Mouse (Mus musculus) CH12.LX (cell line): ENCODE measurements around the gene Mgat3. TPM values are rescaled to one million over a fixed set of nuclear protein-coding genes. Genes with fewer than 3 reads are reported as not detected.
A peak's percentile ranks its signal among the peaks of the same experiment; 100 is the strongest.

Source experiments
- DNase-seq: peaks from one replicate; pipeline ENCODE4 v3.0.0-alpha.2; 2013; ENCODE audit errors: extremely low read depth
- H3K27ac ChIP-seq: 2 replicates; pipeline ENCODE4 v1.5.1; 2012; ENCODE audit warnings: low read depth, mild to moderate bottlenecking, control low read depth, moderate library complexity; ENCODE audit not compliant: insufficient read depth
- H3K27me3 ChIP-seq: replicated peaks from 2 replicates; pipeline ENCODE3; 2012; ENCODE audit warnings: inconsistent platforms
- H3K36me3 ChIP-seq, 2 experiments: replicated peaks in 1 of 2; 2 replicates each; pipeline versions ENCODE3 to v1.6.1; 2012; ENCODE audit warnings: inconsistent platforms in 1 of 2, low read length in 1 of 2, mild to moderate bottlenecking in 1 of 2, mixed read lengths in 1 of 2, moderate library complexity in 1 of 2; ENCODE audit not compliant: control insufficient read depth in 1 of 2, insufficient read depth in 1 of 2
- H3K4me1 ChIP-seq, 2 experiments: 2 replicates each; pipeline ENCODE4 v1.6.1; 2012; ENCODE audit warnings: inconsistent platforms in 1 of 2, moderate library complexity in 1 of 2; ENCODE audit not compliant: insufficient read depth in 2 of 2, control insufficient read depth in 1 of 2
- H3K4me2 ChIP-seq: 2 replicates; pipeline ENCODE4 v1.6.1; 2012; ENCODE audit warnings: low read depth, mild to moderate bottlenecking, control low read depth; ENCODE audit not compliant: poor library complexity, insufficient read depth, severe bottlenecking
- H3K4me3 ChIP-seq, 3 experiments: fragments of 150-350 bp in 1 of 3; sonication (generic) in 1 of 3; replicated peaks in 1 of 3; 2 replicates each; pipeline versions ENCODE3 to v1.5.1; 2011 to 2012; ENCODE audit warnings: low read depth in 2 of 3, low read length in 2 of 3, mild to moderate bottlenecking in 2 of 3, moderate library complexity in 2 of 3, control low read depth in 1 of 3, improper control_type of control experiment in 1 of 3, inconsistent platforms in 1 of 3, mixed read lengths in 1 of 3; ENCODE audit not compliant: poor library complexity in 1 of 3
- H3K79me2 ChIP-seq: replicated peaks from 2 replicates; pipeline ENCODE4 v1.6.1; 2012; ENCODE audit warnings: mild to moderate bottlenecking, moderate library complexity; ENCODE audit not compliant: control insufficient read depth, poor library complexity, insufficient read depth, severe bottlenecking; ENCODE audit errors: extremely low read depth
- H3K9ac ChIP-seq: 2 replicates; pipeline ENCODE4 v1.6.1; 2012; ENCODE audit warnings: low read depth, mild to moderate bottlenecking, control low read depth, moderate library complexity; ENCODE audit not compliant: insufficient read depth
- H3K9me3 ChIP-seq: replicated peaks from 2 replicates; pipeline ENCODE3; 2012; ENCODE audit warnings: low read length, inconsistent platforms, mixed read lengths
- E2F4 ChIP-seq: IDR thresholded peaks from 2 replicates; pipeline ENCODE4 v1.6.1; 2011; ENCODE audit warnings: low read depth, low read length, improper control_type of control experiment; ENCODE audit not compliant: insufficient replicate concordance
- EP300 ChIP-seq: IDR thresholded peaks from 2 replicates; pipeline ENCODE4 v1.6.1; 2011; ENCODE audit warnings: low read length, improper control_type of control experiment
- ETS1 ChIP-seq: conservative IDR thresholded peaks from 2 replicates; pipeline ENCODE4 v1.6.1; 2012; ENCODE audit warnings: low read depth, mild to moderate bottlenecking, inconsistent platforms, low read length, improper control_type of control experiment, moderate library complexity
- GABPA ChIP-seq: IDR thresholded peaks from 2 replicates; pipeline ENCODE4 v1.6.1; 2012; ENCODE audit warnings: low read depth, low read length, improper control_type of control experiment, inconsistent platforms; ENCODE audit not compliant: insufficient replicate concordance
- HCFC1 ChIP-seq: IDR thresholded peaks from 2 replicates; pipeline ENCODE4 v1.6.1; 2012; ENCODE audit warnings: low read depth, mild to moderate bottlenecking, inconsistent platforms, low read length, improper control_type of control experiment
- MAFK ChIP-seq: IDR thresholded peaks from 2 replicates; pipeline ENCODE4 v1.6.1; 2011; ENCODE audit warnings: low read length, improper control_type of control experiment; ENCODE audit not compliant: insufficient replicate concordance
- MXI1 ChIP-seq: IDR thresholded peaks from 2 replicates; pipeline ENCODE4 v1.6.1; 2011; ENCODE audit warnings: mild to moderate bottlenecking, low read depth, low read length, improper control_type of control experiment
- MYC ChIP-seq: IDR thresholded peaks from 2 replicates; pipeline ENCODE4 v1.6.1; 2011; ENCODE audit warnings: low read depth, mild to moderate bottlenecking, improper control_type of control experiment, low read length
- NELFE ChIP-seq: IDR thresholded peaks from 2 replicates; pipeline ENCODE4 v1.6.1; 2011; ENCODE audit warnings: low read depth, low read length, improper control_type of control experiment
- RCOR1 ChIP-seq: conservative IDR thresholded peaks from 2 replicates; pipeline ENCODE4 v1.6.1; 2012; ENCODE audit warnings: low read depth, mild to moderate bottlenecking, inconsistent platforms, low read length, improper control_type of control experiment
- SIN3A ChIP-seq: IDR thresholded peaks from 2 replicates; pipeline ENCODE4 v1.6.1; 2012; ENCODE audit warnings: low read length, improper control_type of control experiment, inconsistent platforms
- SMC3 ChIP-seq: IDR thresholded peaks from 2 replicates; pipeline ENCODE4 v1.6.1; 2011; ENCODE audit warnings: low read depth, low read length, improper control_type of control experiment
- UBTF ChIP-seq: IDR thresholded peaks from 2 replicates; pipeline ENCODE4 v1.6.1; 2012; ENCODE audit warnings: low read depth, mild to moderate bottlenecking, inconsistent platforms, low read length, improper control_type of control experiment, moderate library complexity
- USF1 ChIP-seq: IDR thresholded peaks from 2 replicates; pipeline ENCODE4 v1.6.1; 2014; ENCODE audit warnings: low read depth, mild to moderate bottlenecking, inconsistent platforms, low read length, improper control_type of control experiment
- ZKSCAN1 ChIP-seq: IDR thresholded peaks from 2 replicates; pipeline ENCODE4 v1.6.1; 2012; ENCODE audit warnings: low read depth, inconsistent platforms, low read length, improper control_type of control experiment, borderline replicate concordance
- ZNF384 ChIP-seq: IDR thresholded peaks from 2 replicates; pipeline ENCODE4 v1.6.1; 2012; ENCODE audit warnings: low read depth, low read length, improper control_type of control experiment, inconsistent platforms
- dilution Hi-C: fragments of 300-500 bp; cut with MboI; formaldehyde crosslinking; loops from 2 replicates; pipeline ENCODE4 v1.14.3; 2020; ENCODE audit warnings: low sequenced_read_pairs; ENCODE audit not compliant: extremely low pct_unique_long_range_greater_than_20kb, extremely low pct_ligation_motif_present
- in situ Hi-C: fragments of 300-500 bp; cut with MboI; formaldehyde crosslinking; loops from 3 replicates; pipeline ENCODE4 v1.14.3; 2019; ENCODE audit warnings: low sequenced_read_pairs, low pct_ligation_motif_present, low pct_unique_long_range_greater_than_20kb, mixed read lengths
- polyA plus RNA-seq: library from polyadenylated mRNA; unstranded; fragments of >175 nt; gene quantifications from 2 replicates; pipeline ENCODE4 v1.2.1, GENCODE M21; 2012; ENCODE audit warnings: low read depth; ENCODE audit not compliant: insufficient read length
- total RNA-seq, 2 experiments: library from RNA; depleted of rRNA; stranded (reverse); fragments of 300-350 nt in 1 of 2; fragments of >200 nt in 1 of 2; gene quantifications; 2 replicates each; pipeline ENCODE4 v1.2.3; 2012 to 2014

The Mgat3 gene
- total and polyA plus RNA-seq, 3 experiments, result 0.09 to 0.36 (median 0.21) TPM

DNA sequence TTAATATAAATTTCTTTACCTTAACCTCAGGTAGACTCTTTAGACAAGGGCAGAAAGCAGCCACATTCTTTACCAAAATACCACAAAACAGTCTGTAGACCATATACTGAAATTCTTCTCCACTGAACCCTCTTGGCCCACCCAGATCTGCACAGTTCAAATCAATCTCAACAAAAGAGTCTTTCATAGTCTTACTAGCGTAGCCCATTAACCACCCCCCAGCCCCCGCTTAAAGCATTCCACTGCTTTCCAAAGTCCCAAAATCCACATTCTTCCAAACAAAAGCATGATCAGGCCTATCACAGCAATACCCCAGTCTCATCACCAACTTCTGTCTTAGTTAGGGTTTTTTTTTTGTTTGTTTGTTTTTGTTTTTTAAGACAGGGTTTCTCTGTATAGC is 26.0 kb downstream of the Mgat3 start:
- no peak overlapping the region for H3K9ac ChIP-seq
- no peak overlapping the region for H3K4me2 ChIP-seq
- H3K27ac ChIP-seq, result no peak overlapping the region
- H3K4me3 ChIP-seq, result no peak overlapping the region
- peaks cover 3% of the 10 kb centered on the region for H3K9me3 ChIP-seq
- no peak for TF ChIP-seq ZKSCAN1
- TF ChIP-seq GABPA, result no peak
- TF ChIP-seq USF1, result no peak
- no peak for TF ChIP-seq UBTF
- TF ChIP-seq MAFK, result no peak
- TF ChIP-seq HCFC1, result no peak
- no peak for TF ChIP-seq EP300
- peaks cover 0 to 3% of the 10 kb centered on the region in 2 experiments; a peak in 1 of 4 replicates for H3K4me1 ChIP-seq
- H3K36me3 ChIP-seq, result no peaks in the 10 kb centered on the region
- in situ Hi-C loops, result no loop called here
- H3K27me3 ChIP-seq, result peaks cover 49% of the 10 kb centered on the region
- H3K79me2 ChIP-seq, result no peaks in the 10 kb centered on the region
- no peak for DNase-seq
- dilution Hi-C loops, result no loop called here

- H3K9ac ChIP-seq, result no peak overlapping the region
- no peak for DNase-seq
- no peak overlapping the region for H3K4me3 ChIP-seq
- H3K4me2 ChIP-seq, result no peak overlapping the region
- in situ Hi-C loops, result no loop called here
- H3K27me3 ChIP-seq, result peaks cover 63% of the 10 kb centered on the region
- no peak for TF ChIP-seq ZNF384
- TF ChIP-seq RCOR1, result no peak
- no peaks in the 10 kb centered on the region for H3K79me2 ChIP-seq
- dilution Hi-C loops, result no loop called here
- H3K9me3 ChIP-seq, result no peaks in the 10 kb centered on the region
- H3K36me3 ChIP-seq, result no peaks in the 10 kb centered on the region
- H3K4me1 ChIP-seq, result peaks cover 0 to 3% of the 10 kb centered on the region in 2 experiments; a peak in 1 of 4 replicates
- no peak overlapping the region for H3K27ac ChIP-seq
Observed at GRCm38 (mm10) chr15:80202111-80202775, 28.7 kb downstream of the Mgat3 start.

GRCm38 (mm10) chr15:80203406-80203805 is 29.9 kb downstream of the Mgat3 start:
- dilution Hi-C loops (no loop called here), in situ Hi-C loops (no loop called here)
- Histone ChIP-seq H3K79me2 (no peaks in the 10 kb centered on the region), H3K4me2 (no peak overlapping the region), H3K36me3 (no peaks in the 10 kb centered on the region), H3K9me3 (no peaks in the 10 kb centered on the region), H3K9ac (no peak overlapping the region), H3K27ac (no peak overlapping the region), H3K4me3 (no peak overlapping the region), H3K27me3 (peaks cover 64% of the 10 kb centered on the region), H3K4me1 (peaks cover 0 to 3% of the 10 kb centered on the region in 2 experiments; a peak in 1 of 4 replicates)
- TF ChIP-seq ETS1, result no peak
- no peak for TF ChIP-seq MYC
- peak; percentile 65 for TF ChIP-seq SIN3A
- no peak for TF ChIP-seq SMC3
- TF ChIP-seq E2F4, result no peak
- TF ChIP-seq RCOR1, result no peak
- no peak for TF ChIP-seq NELFE
- TF ChIP-seq MXI1, result peak; percentile 59; the same call in 1 of the 2 replicates
- DNase-seq, result peak; percentile 65
